Mouse (Mus musculus) embryonic stem cell, embryonic (primary cell): ENCODE measurements around the gene Sp7.

Experiments
- CTCF ChIA-PET, 4 experiments: fragments of 300-600 bp in 2 of 4; fragments of 350-600 bp in 2 of 4; sonication (Branson Sonifier 250); formaldehyde crosslinking; loops; one replicate each; lab custom pipeline; 2022; ENCODE audit warnings: inconsistent platforms in 2 of 4; lab: Charles Lee
- POLR2A ChIA-PET, 4 experiments: fragments of 300-600 bp in 2 of 4; fragments of 350-600 bp in 2 of 4; sonication (Branson Sonifier 250); formaldehyde crosslinking; loops; one replicate each; lab custom pipeline; 2022; ENCODE audit warnings: antibody characterized with exemption in 4 of 4, inconsistent platforms in 1 of 4; lab: Charles Lee

The Sp7 gene

DNA sequence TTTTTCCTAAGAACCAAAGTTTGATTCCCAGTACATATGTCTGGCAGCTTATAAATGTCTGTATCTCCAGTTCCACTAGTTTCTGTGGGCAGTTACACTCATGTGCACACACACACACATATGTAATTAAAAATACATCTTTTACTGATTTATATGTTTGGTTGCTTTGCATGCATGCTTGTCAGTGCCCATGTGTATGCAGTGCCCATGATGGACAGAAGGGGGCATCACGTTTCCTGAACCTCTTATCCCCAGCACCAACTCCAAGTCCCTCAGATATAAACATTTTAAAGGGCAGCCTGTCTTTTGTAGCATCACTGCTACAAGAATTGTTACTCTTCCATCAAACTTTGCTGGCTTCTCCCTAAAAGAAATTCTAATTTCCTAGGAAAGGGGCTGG, 25.4 kb downstream of the Sp7 start:
- ChIA-PET CTCF (interaction anchor here in 2 of 4 experiments (0.7 to 1.8 kb wide), 3 partner anchors 36 to 184 kb away, joined by 3 to 8 read pairs (median 5); partner anchors contain the start of gene Npff (in 1 of the 2)), POLR2A (interaction anchor here in 2 of 4 experiments (0.6 to 1.4 kb wide), 5 partner anchors 9 to 101 kb away, joined by 3 to 6 read pairs (median 4); partner anchors contain the start of genes Aaas (in 1 of the 2) and Pfdn5 (in 1 of the 2))

GRCm38 (mm10) chr15:102339612-102340011, 27.4 kb downstream of the Sp7 start:
- POLR2A ChIA-PET, result interaction anchor here in 3 of 4 experiments (0.5 to 1.0 kb wide), 3 partner anchors 37 to 88 kb away, joined by 4 to 7 read pairs (median 4); no protein-coding TSS in a partner anchor

DNA sequence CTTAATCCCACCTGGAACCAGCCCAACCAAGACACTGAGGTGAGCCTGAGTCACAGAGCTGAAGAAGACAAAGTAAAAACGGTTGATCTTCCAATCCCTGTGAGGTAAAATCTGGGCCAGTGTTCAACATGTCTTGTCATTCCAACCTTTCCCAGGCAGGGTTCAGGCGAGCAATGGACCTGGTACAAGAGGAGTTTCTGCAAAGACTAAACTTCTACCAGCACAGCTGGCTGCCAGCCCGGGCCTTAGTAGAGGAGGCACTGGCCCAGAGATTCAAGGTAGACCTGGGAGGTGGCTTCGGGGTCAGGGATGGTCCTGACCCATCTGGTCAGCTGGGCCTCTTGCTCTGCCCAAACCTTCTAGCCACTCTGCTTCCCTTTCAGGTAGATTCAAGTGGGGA, 30.0 kb downstream of the Sp7 start:
- CTCF ChIA-PET, result interaction anchor here in 1 of 4 experiments (0.5 kb wide), 1 partner anchor 15 kb away, joined by 4 read pairs; no protein-coding TSS in a partner anchor
- POLR2A ChIA-PET, result interaction anchor here in 2 of 4 experiments (0.6 to 2.4 kb wide), 7 partner anchors 9 to 232 kb away, joined by 3 to 10 read pairs (median 3); partner anchors contain the start of gene Aaas (in 1 of the 2)

More at GRCm38 (mm10) chr15:102339612-102340011, 27.4 kb downstream of the Sp7 start:
- CTCF ChIA-PET, result interaction anchor here in 1 of 4 experiments (0.8 to 1.0 kb wide), 2 partner anchors 10 to 183 kb away, joined by 3 read pairs; no protein-coding TSS in a partner anchor

DNA sequence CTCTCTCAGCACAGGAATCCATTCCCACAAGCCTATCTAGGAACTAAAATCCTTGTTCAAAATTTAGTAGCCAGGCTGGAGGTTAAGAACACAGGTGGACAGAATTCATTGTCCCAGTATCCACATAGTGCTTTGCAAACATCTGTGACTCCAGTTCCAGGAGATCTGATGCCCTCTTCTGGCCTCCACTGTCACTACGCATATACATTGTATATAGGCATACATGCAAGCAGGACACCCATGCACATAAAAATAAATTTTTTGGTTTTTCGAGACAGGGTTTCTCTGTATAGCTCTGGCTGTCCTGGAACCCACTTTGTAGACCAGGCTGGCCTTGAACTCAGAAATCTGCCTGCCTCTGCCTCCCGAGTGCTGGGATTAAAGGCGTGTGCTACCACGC, 31.1 kb downstream of the Sp7 start:
- ChIA-PET CTCF (interaction anchor here in 3 of 4 experiments (0.8 to 1.5 kb wide), 5 partner anchors 10 to 228 kb away, joined by 3 to 6 read pairs (median 4); partner anchors contain the start of genes Aaas (in 1 of the 3) and Pfdn5 (in 1 of the 3)), POLR2A (interaction anchor here in 2 of 4 experiments (0.7 to 1.5 kb wide), 14 partner anchors 8 to 253 kb away, joined by 3 to 5 read pairs (median 3); partner anchors contain the start of genes Aaas (in 2 of the 2), Pfdn5 (in 2 of the 2) and Sp1 (in 1 of the 2))

DNA sequence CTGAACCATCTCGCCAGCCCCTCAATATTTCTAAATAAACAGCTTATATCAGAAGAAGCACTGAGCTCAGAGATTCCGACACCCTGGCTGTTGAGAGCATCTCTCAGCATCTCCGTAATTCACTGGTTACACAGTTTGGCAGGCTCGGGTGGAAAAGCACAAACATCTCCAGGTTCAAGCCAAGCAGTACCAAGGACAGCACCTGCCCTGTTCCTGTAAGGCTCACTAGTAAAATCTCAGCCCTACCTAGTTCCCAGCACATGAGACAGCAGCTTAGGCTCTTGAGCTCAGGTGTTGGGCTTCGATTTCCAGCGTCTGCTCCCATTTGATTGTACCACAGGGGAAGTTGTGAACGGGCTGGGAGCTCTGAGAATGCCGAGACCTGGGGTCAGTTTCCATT, 31.7 kb downstream of the Sp7 start:
- ChIA-PET POLR2A (interaction anchor here in 2 of 4 experiments (0.7 to 1.5 kb wide), 16 partner anchors 9 to 252 kb away, joined by 3 to 4 read pairs (median 3); partner anchors contain the start of genes Pfdn5 (in 2 of the 2), Aaas (in 1 of the 2) and Sp1 (in 1 of the 2)), CTCF (interaction anchor here (0.6 to 1.5 kb wide), 6 partner anchors 9 to 227 kb away, joined by 3 to 6 read pairs (median 3); partner anchors contain the start of genes Aaas (in 2 of the 4) and Pfdn5 (in 1 of the 4))

DNA sequence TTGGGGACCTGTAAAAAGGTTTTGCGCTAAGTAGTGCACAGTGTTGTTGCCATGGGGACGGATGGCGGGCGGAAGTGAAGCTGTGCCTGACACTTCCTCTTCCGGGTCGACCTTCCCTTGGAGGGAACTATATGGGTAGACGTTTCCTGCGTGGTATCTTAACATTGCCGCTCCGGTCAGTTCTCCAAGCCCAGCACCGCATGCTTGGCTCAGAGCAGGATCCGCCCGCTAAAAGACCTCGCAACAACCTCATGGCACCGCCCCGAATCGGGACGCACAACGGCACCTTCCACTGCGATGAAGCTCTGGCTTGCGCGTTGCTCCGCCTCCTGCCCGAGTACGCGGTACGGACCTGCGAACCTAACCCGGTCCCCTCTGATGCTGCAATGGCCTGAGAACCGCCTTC, 35.4 kb downstream of the Sp7 start, which contains the start of gene Myg1:
TSS of gene Myg1 (plus strand) at position 100 of the 406 bp plus-strand sequence.
- ChIA-PET POLR2A (interaction anchor here in 3 of 4 experiments (0.6 to 2.1 kb wide), 32 partner anchors 9 to 258 kb away, joined by 3 to 15 read pairs (median 4); partner anchors contain the start of genes Aaas (in 2 of the 3), Eif4b (in 1 of the 3), Espl1 (in 1 of the 3) and Pcbp2 (in 1 of the 3)), CTCF (interaction anchor here in 3 of 4 experiments (0.6 to 1.2 kb wide), 8 partner anchors 15 to 224 kb away, joined by 3 to 9 read pairs (median 3); partner anchors contain the start of gene Aaas (in 2 of the 3))

- ChIA-PET CTCF (interaction anchor here in 3 of 4 experiments (0.6 to 1.5 kb wide), 10 partner anchors 9 to 223 kb away, joined by 3 to 5 read pairs (median 3); no protein-coding TSS in a partner anchor), POLR2A (interaction anchor here (0.6 to 3.8 kb wide), 44 partner anchors 8 to 809 kb away, joined by 3 to 26 read pairs (median 4); partner anchors contain the start of genes Sp1 (in 2 of the 4), Spryd3 (in 2 of the 4), Aaas (in 1 of the 4) and Espl1 (in 1 of the 4))
Observed at GRCm38 (mm10) chr15:102326892-102327291, 40.1 kb downstream of the Sp7 start.

DNA sequence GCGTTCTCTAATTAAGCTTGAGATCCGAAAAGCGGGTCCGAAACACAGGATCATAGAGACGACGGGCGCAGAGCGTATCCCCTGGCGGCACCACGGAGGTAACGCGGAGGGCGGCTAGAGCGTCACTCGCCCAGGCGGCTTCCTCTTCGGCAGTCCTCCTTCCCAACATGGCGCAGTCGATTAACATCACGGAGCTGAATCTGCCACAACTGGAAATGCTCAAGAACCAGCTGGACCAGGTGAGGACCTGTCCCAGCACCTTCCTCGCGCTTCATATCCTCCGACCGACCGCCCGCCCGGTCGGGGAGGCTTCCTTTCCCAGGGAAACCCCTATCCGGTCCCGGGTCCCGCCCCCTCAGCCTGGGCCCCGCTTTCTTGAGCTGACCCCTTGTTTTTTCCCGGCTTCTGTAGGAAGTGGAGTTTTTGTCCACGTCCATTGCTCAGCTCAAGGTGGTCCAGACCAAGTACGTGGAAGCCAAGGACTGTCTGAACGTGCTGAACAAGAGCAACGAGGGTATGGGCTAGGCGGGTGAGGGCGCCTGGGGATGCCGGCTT, 40.9 kb downstream of the Sp7 start, which contains the start of gene Pfdn5:
TSS of gene Pfdn5 (plus strand) at position 95 of the 555 bp plus-strand sequence.
- ChIA-PET CTCF (interaction anchor here (0.6 to 1.5 kb wide), 17 partner anchors 9 to 345 kb away, joined by 3 to 6 read pairs (median 3); no protein-coding TSS in a partner anchor), POLR2A (interaction anchor here in 3 of 4 experiments (0.6 to 3.8 kb wide), 55 partner anchors 8 to 345 kb away, joined by 3 to 26 read pairs (median 4); partner anchors contain the start of genes Aaas (in 2 of the 3), Sp1 (in 2 of the 3), Spryd3 (in 2 of the 3) and Espl1 (in 1 of the 3))

DNA sequence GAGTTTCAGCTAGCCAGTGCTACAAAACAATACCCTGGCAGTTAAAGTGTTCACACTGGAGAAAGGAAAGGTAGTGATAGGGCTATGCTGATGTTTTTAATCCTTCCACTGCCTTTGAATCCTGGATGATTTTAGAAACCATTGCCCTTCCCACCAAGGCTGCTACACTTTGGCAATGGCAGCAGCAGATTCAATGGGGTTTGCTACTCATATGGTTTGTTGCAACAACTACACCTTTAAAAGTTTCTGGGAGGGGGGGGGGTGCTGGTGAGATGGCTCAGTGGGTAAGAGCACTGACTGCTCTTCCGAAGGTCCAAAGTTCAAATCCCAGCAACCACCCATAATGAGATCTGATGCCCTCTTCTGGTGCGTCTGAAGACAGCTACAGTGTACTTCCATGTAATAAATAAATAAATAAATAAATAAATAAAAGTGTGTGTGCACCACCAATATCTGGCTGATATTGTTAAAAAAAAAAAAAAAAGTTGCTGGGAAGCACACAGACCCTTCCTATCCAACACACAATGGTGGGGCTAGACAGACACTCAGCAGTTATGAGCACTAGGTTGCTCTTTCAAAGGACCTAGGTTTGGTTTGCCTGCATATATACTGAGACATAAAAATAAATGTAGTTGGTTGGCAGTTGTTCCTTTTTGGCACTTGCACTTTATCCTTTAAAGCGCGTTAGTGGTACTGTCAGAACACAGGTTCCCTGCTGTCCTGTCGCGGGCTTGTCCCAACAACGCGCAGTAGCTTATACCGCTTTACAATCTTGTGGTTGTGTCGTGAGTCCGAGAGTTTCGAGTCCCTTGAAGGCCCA, 42.1 kb downstream of the Sp7 start:
- POLR2A ChIA-PET, result interaction anchor here in 3 of 4 experiments (0.6 to 3.8 kb wide), 24 partner anchors 8 to 1671 kb away, joined by 3 to 26 read pairs (median 3); partner anchors contain the start of genes Sp1 (in 2 of the 3), Aaas (in 1 of the 3), Krt2 (in 1 of the 3) and Spryd3 (in 1 of the 3)
- CTCF ChIA-PET, result interaction anchor here (0.6 to 1.4 kb wide), 11 partner anchors 9 to 261 kb away, joined by 3 to 6 read pairs (median 4); partner anchors contain the start of genes Sp1 (in 1 of the 4) and Sp7 (in 1 of the 4)

- ChIA-PET CTCF (interaction anchor here (0.6 to 2.9 kb wide), 29 partner anchors 8 to 251 kb away, joined by 3 to 15 read pairs (median 4); partner anchors contain the start of genes Aaas (in 1 of the 4), Myg1 (in 1 of the 4) and Pfdn5 (in 1 of the 4)), POLR2A (interaction anchor here in 3 of 4 experiments (0.8 to 4.8 kb wide), 29 partner anchors 9 to 180 kb away, joined by 3 to 26 read pairs (median 4); partner anchors contain the start of genes Pfdn5 (in 3 of the 3), Myg1 (in 2 of the 3), Aaas (in 1 of the 3) and Espl1 (in 1 of the 3))
Observed at GRCm38 (mm10) chr15:102316263-102316662, 50.7 kb downstream of the Sp7 start.

DNA sequence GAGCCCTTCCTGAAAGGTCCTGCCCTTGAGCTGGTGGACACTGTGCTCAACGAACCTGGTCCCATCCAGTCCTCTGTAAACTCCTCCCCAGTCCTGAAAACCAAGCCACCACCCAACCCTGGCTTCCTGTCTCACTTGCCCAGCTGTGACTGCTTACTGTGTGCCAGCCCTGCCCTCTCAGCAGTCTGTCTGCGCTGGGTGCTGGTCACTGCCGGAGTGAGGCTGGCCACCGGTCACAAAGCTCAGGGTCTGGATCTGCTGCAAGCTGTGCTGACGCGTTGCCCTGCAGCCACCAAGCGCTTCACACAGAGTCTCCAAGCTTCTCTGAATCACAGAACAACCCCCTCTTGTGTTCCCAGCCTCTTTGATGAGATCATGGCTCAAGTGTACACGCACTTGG, 51.7 kb downstream of the Sp7 start:
- POLR2A ChIA-PET, result interaction anchor here (0.8 to 4.8 kb wide), 27 partner anchors 8 to 196 kb away, joined by 3 to 26 read pairs (median 5); partner anchors contain the start of genes Pfdn5 (in 3 of the 4), Aaas (in 1 of the 4), Espl1 (in 1 of the 4) and Myg1 (in 1 of the 4)
- CTCF ChIA-PET, result interaction anchor here (0.6 to 2.9 kb wide), 17 partner anchors 9 to 552 kb away, joined by 3 to 15 read pairs (median 4); partner anchors contain the start of gene Aaas (in 1 of the 4)

- ChIA-PET POLR2A (interaction anchor here in 3 of 4 experiments (0.6 to 1.7 kb wide), 10 partner anchors 8 to 1269 kb away, joined by 3 to 6 read pairs (median 4); partner anchors contain the start of gene Espl1 (in 1 of the 3)), CTCF (interaction anchor here in 3 of 4 experiments (0.6 to 1.3 kb wide), 5 partner anchors 13 to 205 kb away, joined by 3 to 10 read pairs (median 6); no protein-coding TSS in a partner anchor)
Observed at GRCm38 (mm10) chr15:102311489-102311888, 55.5 kb downstream of the Sp7 start.

GRCm38 (mm10) chr15:102310074-102310845, 56.7 kb downstream of the Sp7 start:
- ChIA-PET CTCF (interaction anchor here in 2 of 4 experiments (0.5 to 1.4 kb wide), 2 partner anchors 11 to 71 kb away, joined by 3 to 12 read pairs; no protein-coding TSS in a partner anchor), POLR2A (interaction anchor here in 2 of 4 experiments (0.6 to 3.6 kb wide), 9 partner anchors 10 to 104 kb away, joined by 3 to 14 read pairs (median 4); partner anchors contain the start of gene Espl1 (in 1 of the 2))

GRCm38 (mm10) chr15:102308717-102309116, 58.3 kb downstream of the Sp7 start:
- ChIA-PET POLR2A (interaction anchor here in 2 of 4 experiments (0.6 to 3.6 kb wide), 7 partner anchors 10 to 98 kb away, joined by 3 to 14 read pairs (median 4); partner anchors contain the start of genes Espl1 (in 1 of the 2) and Pfdn5 (in 1 of the 2)), CTCF (interaction anchor here in 3 of 4 experiments (0.5 to 1.5 kb wide), 9 partner anchors 10 to 202 kb away, joined by 3 to 7 read pairs (median 3); partner anchors contain the start of gene Espl1 (in 1 of the 3))
